Mouse (Mus musculus): ENCODE data around the gene Ocln.

The Ocln gene

DNA sequence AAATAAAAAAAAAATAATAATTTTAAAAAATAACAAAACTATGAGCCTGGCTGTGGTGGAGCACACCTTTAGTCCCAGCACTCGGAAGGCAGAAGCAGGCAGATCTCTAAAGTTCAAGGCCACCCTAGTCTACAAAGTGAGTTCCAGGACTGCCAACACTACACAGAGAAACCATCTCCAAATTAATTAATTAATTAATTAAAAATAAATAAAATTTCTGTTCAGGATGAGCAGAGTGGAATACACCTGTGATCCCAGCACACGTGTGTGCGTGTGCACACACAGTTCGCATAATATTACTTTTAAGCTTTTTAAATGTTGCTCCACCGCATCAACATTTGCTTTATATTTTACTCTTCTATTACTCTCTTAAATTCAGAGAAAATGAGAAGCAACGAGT is 60.9 kb downstream of the Ocln start:
- 15% methylated on average over 6 of the region's 6 CpGs for WGBS

- 75% methylated on average over 5 of the region's 5 CpGs for WGBS
Measured at GRCm38 (mm10) chr13:100490424-100490823, 62.1 kb downstream of the Ocln start.

DNA sequence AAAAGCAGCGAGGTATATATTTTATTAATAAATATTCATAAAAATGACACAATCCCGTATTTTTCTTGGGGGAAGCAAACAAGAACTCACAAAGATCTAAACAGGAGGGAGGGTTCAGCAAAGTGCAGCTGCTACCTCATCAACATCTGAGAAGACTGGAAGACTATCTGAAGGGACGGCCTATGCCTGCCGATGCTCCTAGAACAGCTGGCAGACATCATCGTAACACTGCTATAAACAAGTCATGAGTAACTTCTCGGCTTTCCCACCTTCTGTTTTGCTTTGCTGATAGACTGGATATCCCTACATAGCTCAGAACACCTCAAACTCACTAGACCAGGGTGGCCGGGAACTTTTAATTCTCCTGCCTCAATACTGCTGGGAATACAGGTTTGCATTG is 68.9 kb downstream of the Ocln start:
- 97% methylated on average over 7 of the region's 7 CpGs for WGBS

DNA sequence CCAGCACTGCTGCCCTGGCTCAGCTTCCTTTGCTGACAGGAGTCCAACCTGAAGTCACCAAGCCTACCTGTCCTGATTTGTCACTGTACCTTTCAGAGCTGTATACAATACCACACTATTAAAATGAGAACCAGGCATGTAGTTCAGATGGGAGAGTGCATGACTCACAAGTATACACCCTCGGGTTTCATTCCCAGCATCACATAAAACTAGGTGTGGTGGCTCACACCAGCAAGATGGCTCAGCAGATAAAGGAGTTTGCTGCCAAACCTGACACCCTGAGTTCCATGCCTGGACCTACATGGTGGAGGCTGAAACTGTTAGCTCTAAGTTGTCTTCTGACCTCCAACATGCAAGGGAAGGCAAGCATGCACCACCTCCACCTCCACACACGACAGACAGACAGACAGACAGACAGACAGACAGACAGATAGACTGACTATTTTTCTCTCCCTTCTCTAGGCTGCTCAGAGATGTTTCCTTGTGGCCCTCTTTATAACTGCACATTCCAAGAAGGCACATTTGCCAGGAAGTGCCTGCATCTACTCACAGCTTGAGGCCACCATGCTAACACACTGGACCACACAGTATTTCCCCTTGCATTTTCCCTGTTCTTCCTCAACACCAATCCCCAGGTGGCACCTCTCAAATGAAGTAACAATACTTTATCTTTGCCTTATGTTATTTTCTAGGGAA is 88.8 kb downstream of the Ocln start:
- WGBS: 77% methylated on average over 2 of the region's 2 CpGs

DNA sequence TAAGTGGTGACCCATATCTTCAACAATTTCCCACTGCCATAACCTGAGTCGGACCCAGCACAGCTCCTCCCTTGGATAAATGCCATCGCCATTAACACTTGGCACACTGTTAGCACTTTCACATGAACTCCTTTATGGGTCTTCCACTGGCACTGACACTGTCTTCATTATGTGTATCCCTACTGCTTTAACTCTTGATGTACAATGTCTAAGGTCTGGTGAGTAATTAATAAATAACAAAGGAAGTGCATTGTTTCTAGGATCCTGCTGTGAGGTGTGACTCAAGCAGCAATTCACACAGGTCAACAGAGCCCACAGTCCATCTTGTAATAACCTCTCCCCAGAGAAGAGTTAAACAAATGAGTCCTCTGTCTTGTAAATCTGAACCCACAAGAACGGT is 91.2 kb downstream of the Ocln start:
- 41% methylated on average over 3 of the region's 3 CpGs for WGBS

DNA sequence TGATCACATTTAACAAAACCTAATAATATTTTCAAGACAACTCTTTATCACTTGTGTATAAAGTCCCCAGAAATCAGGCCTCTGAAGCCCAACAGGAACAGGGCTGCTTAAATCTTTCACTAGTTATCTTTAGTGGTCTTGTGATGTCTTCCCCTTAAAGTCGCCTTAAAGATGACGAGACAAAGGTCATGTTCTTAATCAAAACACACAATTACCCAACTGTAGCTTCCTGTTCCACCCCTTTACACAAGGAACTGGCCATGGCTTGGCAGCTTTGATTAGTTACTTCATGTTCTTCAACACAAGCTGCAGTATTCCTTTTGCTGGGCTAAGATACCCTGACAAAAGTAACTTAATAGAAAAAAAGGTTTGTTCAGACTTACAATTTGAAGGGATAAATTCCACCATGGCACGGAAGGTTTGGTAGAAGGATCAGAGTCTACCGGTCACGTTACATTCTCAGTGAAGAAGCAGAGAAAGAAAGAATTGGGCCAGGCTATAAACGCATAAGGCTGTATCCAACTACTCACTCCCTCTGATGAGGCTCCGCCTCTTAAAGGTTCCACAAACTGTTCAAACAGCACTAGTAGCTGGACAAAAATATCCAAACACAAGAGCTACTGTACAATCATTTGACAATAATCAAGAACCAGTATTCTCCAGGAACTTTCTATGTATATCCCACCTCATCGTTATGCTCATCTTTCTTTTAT is 99.9 kb downstream of the Ocln start, which contains the start of gene Naip1:
Naip1 (minus strand) TSS at position 455 of the 713 bp plus-strand sequence.
- WGBS: 86% methylated on average over 8 of the region's 8 CpGs

GRCm38 (mm10) chr13:100449495-100449894 is 103.0 kb downstream of the Ocln start:
- 90% methylated on average over 1 of the region's 1 CpGs for WGBS
